8 mouse cellular contexts compared by ENCODE assay signal in the genomic region with DNA sequence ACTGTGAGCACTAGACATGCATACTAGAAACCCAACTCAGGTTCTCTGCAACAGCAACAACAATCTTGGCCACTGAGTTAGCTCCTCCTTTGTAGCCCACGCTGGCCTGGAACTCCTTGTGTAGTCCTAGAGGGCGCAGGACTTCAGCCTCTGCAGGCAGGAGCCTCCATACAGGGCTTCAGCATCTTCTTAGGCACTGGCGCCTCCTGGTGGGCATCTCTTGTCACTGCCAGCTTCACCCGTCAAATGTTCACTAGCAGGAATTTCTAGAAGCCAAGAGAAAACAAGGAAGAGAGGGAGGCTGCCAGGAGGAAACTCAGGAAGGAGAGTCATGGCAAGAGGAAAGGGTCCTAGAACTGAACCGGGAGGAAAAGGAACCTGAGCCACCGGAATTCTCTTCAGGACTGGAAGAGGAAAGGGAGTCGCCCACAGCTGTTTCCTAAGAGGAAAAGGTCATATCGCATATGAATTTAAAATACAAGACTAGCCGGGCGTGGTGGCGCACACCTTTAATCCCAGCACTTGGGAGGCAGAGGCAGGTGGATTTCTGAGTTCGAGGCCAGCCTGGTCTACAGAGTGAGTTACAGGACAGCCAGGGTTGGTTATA. TPM values are rescaled to one million over a fixed set of nuclear protein-coding genes. Genes with fewer than 3 reads are reported as not detected.
A peak's percentile ranks its signal among the peaks of the same experiment; 100 is the strongest.
DNase-seq lines count a peak whose midpoint lies in the region; ATAC-seq and TF ChIP-seq lines count a peak whose summit lies in the region.

No protein-coding gene starts in this region.

- no peak for TF ChIP-seq POLR2A in spleen, adult 2 months (IDR thresholded peaks at IDR 0.05; ENCODE audit: low read depth, low read length)

- no peak for ATAC-seq in hindbrain, embryonic 13.5 days (ENCODE audit: low FRiP score)
- ATAC-seq in midbrain, embryonic 15.5 days (replicated peaks), result peak; percentile 58; the same call in 1 of the 2 replicates

- H3K4me2 ChIP-seq in hindbrain, embryonic 13.5 days, result no peak overlapping the region
- H3K4me2 ChIP-seq in midbrain, embryonic 15.5 days, result no peak overlapping the region

- H3K27ac ChIP-seq in hindbrain, embryonic 10.5 days, result no peak overlapping the region
- no peak overlapping the region for H3K27ac ChIP-seq in hindbrain, embryonic 13.5 days
- H3K27ac ChIP-seq in limb, embryonic 10.5 days, result no peak overlapping the region
- H3K27ac ChIP-seq in midbrain, embryonic 15.5 days, result no peak overlapping the region
- H3K27ac ChIP-seq in spleen, adult 2 months (ENCODE audit: insufficient read depth, low read length), result no peak overlapping the region

- H3K9me3 ChIP-seq in hindbrain, embryonic 10.5 days, result no peaks in the 10 kb centered on the region
- 0 out of 2 replicates have a peak, but pooled peaks cover 3% of the 10 kb centered on the region for H3K9me3 ChIP-seq in hindbrain, embryonic 13.5 days
- H3K9me3 ChIP-seq in limb, embryonic 10.5 days (replicated peaks), result no peaks in the 10 kb centered on the region
- no peaks in the 10 kb centered on the region for H3K9me3 ChIP-seq in midbrain, embryonic 15.5 days

- no peaks in the 10 kb centered on the region for H3K36me3 ChIP-seq in hindbrain, embryonic 10.5 days
- no peaks in the 10 kb centered on the region for H3K36me3 ChIP-seq in hindbrain, embryonic 13.5 days
- no peaks in the 10 kb centered on the region for H3K36me3 ChIP-seq in limb, embryonic 10.5 days
- no peaks in the 10 kb centered on the region for H3K36me3 ChIP-seq in midbrain, embryonic 15.5 days (replicated peaks)
- no peaks in the 10 kb centered on the region for H3K36me3 ChIP-seq in spleen, adult 2 months (ENCODE audit: control insufficient read depth, insufficient read depth, low read length)

- peak; percentile 96 for TF ChIP-seq CTCF in spleen, adult 2 months (IDR thresholded peaks at IDR 0.05; ENCODE audit: extremely low read depth, insufficient read depth, insufficient read length, insufficient replicate concordance)

- no peak overlapping the region for H3K9ac ChIP-seq in hindbrain, embryonic 13.5 days
- H3K9ac ChIP-seq in midbrain, embryonic 15.5 days, result no peak overlapping the region

- 42% methylated on average over 12 of the region's 12 CpGs for WGBS in hindbrain, embryonic 10.5 days
- WGBS in hindbrain, embryonic 13.5 days, result 41% methylated on average over 12 of the region's 12 CpGs
- WGBS in limb, embryonic 10.5 days, result 43% methylated on average over 12 of the region's 12 CpGs
- WGBS in midbrain, embryonic 15.5 days, result 42% methylated on average over 12 of the region's 12 CpGs
- 10% methylated on average over 12 of the region's 12 CpGs for WGBS in spleen, adult 2 months

- DNase-seq in hindbrain, embryonic 10.5 days (ENCODE audit: low spot score), result peak; percentile 89
- peak; percentile 77 to 87 for DNase-seq in cerebellum, postnatal 4 days (ENCODE audit: low spot score in 2 of 2)
- DNase-seq in gastrocnemius, postnatal 10 days, result peak; percentile 87
- DNase-seq in kidney, adult 18-20 months, result peak; percentile 95
- peak; percentile 92 for DNase-seq in limb, embryonic 10.5 days (ENCODE audit: low spot score)
- peak; percentile 64 to 80 for DNase-seq in spleen, adult 2 months (ENCODE audit: low read depth in 1 of 2, low spot score in 2 of 2)

- no peaks in the 10 kb centered on the region for H3K27me3 ChIP-seq in hindbrain, embryonic 10.5 days (ENCODE audit: insufficient read depth, poor library complexity, severe bottlenecking)
- no peaks in the 10 kb centered on the region for H3K27me3 ChIP-seq in hindbrain, embryonic 13.5 days
- H3K27me3 ChIP-seq in limb, embryonic 10.5 days (ENCODE audit: low read depth, poor library complexity, severe bottlenecking), result no peaks in the 10 kb centered on the region
- H3K27me3 ChIP-seq in midbrain, embryonic 15.5 days (replicated peaks), result no peaks in the 10 kb centered on the region
- H3K27me3 ChIP-seq in spleen, adult 2 months (ENCODE audit: control insufficient read depth, insufficient read depth, low read length), result peaks cover 1% of the 10 kb centered on the region; the same call in 1 of the 2 replicates

- no peaks in the 10 kb centered on the region for H3K4me1 ChIP-seq in hindbrain, embryonic 10.5 days (replicated peaks)
- H3K4me1 ChIP-seq in hindbrain, embryonic 13.5 days (replicated peaks), result no peaks in the 10 kb centered on the region
- no peaks in the 10 kb centered on the region for H3K4me1 ChIP-seq in limb, embryonic 10.5 days
- H3K4me1 ChIP-seq in midbrain, embryonic 15.5 days, result no peaks in the 10 kb centered on the region
- H3K4me1 ChIP-seq in spleen, adult 2 months (ENCODE audit: control insufficient read depth, insufficient read depth, insufficient read length), result no peaks in the 10 kb centered on the region

- H3K4me3 ChIP-seq in hindbrain, embryonic 10.5 days, result no peak overlapping the region
- H3K4me3 ChIP-seq in hindbrain, embryonic 13.5 days, result no peak overlapping the region
- no peak overlapping the region for H3K4me3 ChIP-seq in limb, embryonic 10.5 days
- no peak overlapping the region for H3K4me3 ChIP-seq in midbrain, embryonic 15.5 days
- H3K4me3 ChIP-seq in spleen, adult 2 months (ENCODE audit: extremely low read depth, insufficient read depth, insufficient read length), result no peak overlapping the region

RNA-seq across cellular contexts. Expression of gene Hps6, which starts 11.4 kb away (rescaled TPM):
- 4.8 and 5.7 TPM in 2 replicates for polyA plus RNA-seq in hindbrain, embryonic 10.5 days (2016; fragmentation: Nextera tagmentation; extraction: Ambion mirVana)
- 3.1 and 3.8 TPM in 2 replicates for polyA plus RNA-seq in hindbrain, embryonic 13.5 days (2015; fragmentation: Nextera tagmentation; extraction: Ambion mirVana)
- 1 to 10 TPM; 3.0 to 5.1 TPM for total RNA-seq in gastrocnemius, postnatal 10 days (2021)
- polyA plus RNA-seq in limb, embryonic 10.5 days (2016; fragmentation: Nextera tagmentation; extraction: Ambion mirVana), result 4.7 and 5.3 TPM in 2 replicates
- polyA plus RNA-seq in midbrain, embryonic 15.5 days (2015; fragmentation: Nextera tagmentation; extraction: Ambion mirVana), result 3.9 and 4.0 TPM in 2 replicates
- 7.4 and 8.8 TPM in 2 replicates for polyA plus RNA-seq in spleen, adult 2 months (2012; rRNA removed)

RNA-seq across cellular contexts. Expression of gene Armh3, which starts 16.4 kb away (rescaled TPM):
- 16.6 and 19.4 TPM in 2 replicates for polyA plus RNA-seq in hindbrain, embryonic 10.5 days (2016; fragmentation: Nextera tagmentation; extraction: Ambion mirVana)
- polyA plus RNA-seq in hindbrain, embryonic 13.5 days (2015; fragmentation: Nextera tagmentation; extraction: Ambion mirVana), result 22.8 and 23.9 TPM in 2 replicates
- 10 to 100 TPM; 12.5 to 15.0 TPM for total RNA-seq in gastrocnemius, postnatal 10 days (2021)
- 18.0 and 20.1 TPM in 2 replicates for polyA plus RNA-seq in limb, embryonic 10.5 days (2016; fragmentation: Nextera tagmentation; extraction: Ambion mirVana)
- polyA plus RNA-seq in midbrain, embryonic 15.5 days (2015; fragmentation: Nextera tagmentation; extraction: Ambion mirVana), result 25.4 and 25.9 TPM in 2 replicates
- polyA plus RNA-seq in spleen, adult 2 months (2012; rRNA removed), result 5.6 TPM in 2 replicates

RNA-seq across cellular contexts. Expression of gene Pprc1, which starts 30.0 kb away (rescaled TPM):
- 39.9 and 49.6 TPM in 2 replicates for polyA plus RNA-seq in hindbrain, embryonic 10.5 days (2016; fragmentation: Nextera tagmentation; extraction: Ambion mirVana)
- 18.7 and 22.2 TPM in 2 replicates for polyA plus RNA-seq in hindbrain, embryonic 13.5 days (2015; fragmentation: Nextera tagmentation; extraction: Ambion mirVana)
- total RNA-seq in gastrocnemius, postnatal 10 days (2021), result 10 to 100 TPM; 12.8 to 23.6 TPM
- polyA plus RNA-seq in limb, embryonic 10.5 days (2016; fragmentation: Nextera tagmentation; extraction: Ambion mirVana), result 63.0 and 73.3 TPM in 2 replicates
- 22.0 and 22.5 TPM in 2 replicates for polyA plus RNA-seq in midbrain, embryonic 15.5 days (2015; fragmentation: Nextera tagmentation; extraction: Ambion mirVana)
- 28.5 and 30.7 TPM in 2 replicates for polyA plus RNA-seq in spleen, adult 2 months (2012; rRNA removed)

RNA-seq across cellular contexts. Expression of gene Ldb1, which starts 30.3 kb away (rescaled TPM):
- polyA plus RNA-seq in hindbrain, embryonic 10.5 days (2016; fragmentation: Nextera tagmentation; extraction: Ambion mirVana), result 90.2 and 111 TPM in 2 replicates
- 120 and 127 TPM in 2 replicates for polyA plus RNA-seq in hindbrain, embryonic 13.5 days (2015; fragmentation: Nextera tagmentation; extraction: Ambion mirVana)
- 10 to 100 TPM; 36.2 to 50.3 TPM for total RNA-seq in gastrocnemius, postnatal 10 days (2021)
- polyA plus RNA-seq in limb, embryonic 10.5 days (2016; fragmentation: Nextera tagmentation; extraction: Ambion mirVana), result 96.4 and 104 TPM in 2 replicates
- 122 and 129 TPM in 2 replicates for polyA plus RNA-seq in midbrain, embryonic 15.5 days (2015; fragmentation: Nextera tagmentation; extraction: Ambion mirVana)
- polyA plus RNA-seq in spleen, adult 2 months (2012; rRNA removed), result 224 and 270 TPM in 2 replicates
